Mouse (Mus musculus) liver, embryonic 13.5 days (tissue): ENCODE data around the gene Rimbp2. TPM values are rescaled to one million over a fixed set of nuclear protein-coding genes. Genes with fewer than 3 reads are reported as not detected.
"Not testable (repeated sequence)": the region's sequence is repeated elsewhere in the genome, so short reads cannot be mapped to it uniquely, and the experiment has no call there.

ENCODE experiments used
- ATAC-seq: fragments of 200-750 bp; cut with Nextera tagmentation; 2 replicates; pipeline ENCODE4 v1.8.0; 2017; ENCODE audit warnings: low read depth, mild to moderate bottlenecking, moderate number of reproducible peaks, moderate library complexity
- DNase-seq: peaks from one replicate; pipeline ENCODE4 v3.0.0; 2022
- H3K27ac ChIP-seq: fragments of 300-500 bp; sonication (generic); 2 replicates; pipeline ENCODE4 v1.5.1; 2015; ENCODE audit warnings: moderate library complexity, mild to moderate bottlenecking, inconsistent platforms
- H3K27me3 ChIP-seq: fragments of 300-500 bp; sonication (generic); 2 replicates; pipeline ENCODE4 v1.6.1; 2015; ENCODE audit warnings: mild to moderate bottlenecking, inconsistent platforms
- H3K36me3 ChIP-seq: fragments of 300-500 bp; sonication (generic); 2 replicates; pipeline ENCODE4 v1.6.1; 2015; ENCODE audit warnings: mild to moderate bottlenecking, inconsistent platforms
- H3K4me1 ChIP-seq: fragments of 300-500 bp; sonication (generic); replicated peaks from 2 replicates; pipeline ENCODE4 v1.6.1; 2015; ENCODE audit warnings: inconsistent platforms
- H3K4me2 ChIP-seq: fragments of 300-500 bp; sonication (generic); 2 replicates; pipeline ENCODE4 v1.6.1; 2015; ENCODE audit warnings: inconsistent platforms, mild to moderate bottlenecking, moderate library complexity
- H3K4me3 ChIP-seq: fragments of 300-500 bp; sonication (generic); replicated peaks from 2 replicates; pipeline ENCODE4 v1.5.1; 2015; ENCODE audit warnings: mild to moderate bottlenecking, inconsistent platforms
- H3K9ac ChIP-seq: fragments of 300-500 bp; sonication (generic); 2 replicates; pipeline ENCODE4 v1.6.1; 2015; ENCODE audit warnings: mild to moderate bottlenecking, inconsistent platforms
- H3K9me3 ChIP-seq: fragments of 300-500 bp; sonication (generic); replicated peaks from 2 replicates; pipeline ENCODE4 v1.6.1; 2016; ENCODE audit warnings: inconsistent platforms
- WGBS: fragments of 180-500 bp; shearing (Covaris S2); methylation state at CpG from one replicate; pipeline ENCODE4 v1.1.7; 2015; ENCODE audit not compliant: insufficient replicate concordance; 5-methylcytosine and 5-hydroxymethylcytosine counted together
- polyA plus RNA-seq: library from polyadenylated mRNA; unstranded; fragments of >200 nt; fragmentation: Nextera tagmentation; extraction: Ambion mirVana; gene quantifications from 2 replicates; pipeline ENCODE4 v1.2.1, GENCODE M21; 2015

Rimbp2 gene
- polyA plus RNA-seq, 1 experiment from 2014 or later: not detected

- H3K9ac ChIP-seq: no peak overlapping the region
- ATAC-seq: no peak
- H3K4me3 ChIP-seq: no peak overlapping the region
- no peak overlapping the region for H3K4me2 ChIP-seq
- DNase-seq: no peak
- H3K27ac ChIP-seq: no peak overlapping the region
- no peaks in the 10 kb centered on the region for H3K4me1 ChIP-seq
- WGBS: 33% methylated on average over 16 of the region's 17 CpGs
- no peaks in the 10 kb centered on the region for H3K27me3 ChIP-seq
- H3K36me3 ChIP-seq: no peaks in the 10 kb centered on the region
- H3K9me3 ChIP-seq: no peaks in the 10 kb centered on the region
Measured at GRCm38 (mm10) chr5:128739168-128739837, 214.0 kb downstream of the Rimbp2 start.

- Histone ChIP-seq H3K36me3 (no peaks in the 10 kb centered on the region), H3K27ac (no peak overlapping the region), H3K9ac (no peak overlapping the region), H3K4me3 (no peak overlapping the region), H3K4me1 (no peaks in the 10 kb centered on the region), H3K27me3 (no peaks in the 10 kb centered on the region), H3K4me2 (no peak overlapping the region), H3K9me3 (no peaks in the 10 kb centered on the region)
- no peak for DNase-seq
- no peak for ATAC-seq
- 55% methylated on average over 22 of the region's 22 CpGs for WGBS
Measured at GRCm38 (mm10) chr5:128735921-128736320, 217.4 kb downstream of the Rimbp2 start.

GRCm38 (mm10) chr5:128733955-128734354 is 219.3 kb downstream of the Rimbp2 start:
- Histone ChIP-seq H3K4me1 (no peaks in the 10 kb centered on the region), H3K9ac (no peak overlapping the region), H3K4me2 (no peak overlapping the region), H3K27me3 (no peaks in the 10 kb centered on the region), H3K9me3 (no peaks in the 10 kb centered on the region), H3K27ac (no peak overlapping the region), H3K4me3 (no peak overlapping the region), H3K36me3 (no peaks in the 10 kb centered on the region)
- no peak for DNase-seq
- ATAC-seq: no peak
- under 1% methylated on average over 6 of the region's 6 CpGs for WGBS

GRCm38 (mm10) chr5:128732416-128733014 is 220.8 kb downstream of the Rimbp2 start:
- H3K9me3 ChIP-seq: no peaks in the 10 kb centered on the region
- WGBS: 55% methylated on average over 11 of the region's 11 CpGs
- H3K27ac ChIP-seq: no peak overlapping the region
- no peaks in the 10 kb centered on the region for H3K4me1 ChIP-seq
- DNase-seq (no peak), ATAC-seq (no peak)
- no peaks in the 10 kb centered on the region for H3K27me3 ChIP-seq
- no peaks in the 10 kb centered on the region for H3K36me3 ChIP-seq
- no peak overlapping the region for H3K9ac ChIP-seq
- no peak overlapping the region for H3K4me3 ChIP-seq
- no peak overlapping the region for H3K4me2 ChIP-seq

GRCm38 (mm10) chr5:128730634-128731033 is 222.7 kb downstream of the Rimbp2 start:
- Histone ChIP-seq H3K27ac (no peak overlapping the region), H3K9ac (no peak overlapping the region), H3K36me3 (no peaks in the 10 kb centered on the region), H3K9me3 (no peaks in the 10 kb centered on the region), H3K4me2 (no peak overlapping the region), H3K4me1 (no peaks in the 10 kb centered on the region), H3K27me3 (no peaks in the 10 kb centered on the region), H3K4me3 (no peak overlapping the region)
- DNase-seq (no peak), ATAC-seq (no peak)
- 33% methylated on average over 5 of the region's 5 CpGs for WGBS

- no peak overlapping the region for H3K4me2 ChIP-seq
- H3K36me3 ChIP-seq: no peaks in the 10 kb centered on the region
- H3K4me3 ChIP-seq: no peak overlapping the region
- H3K27ac ChIP-seq: no peak overlapping the region
- DNase-seq (no peak), ATAC-seq (no peak)
- no peak overlapping the region for H3K9ac ChIP-seq
- WGBS: 55% methylated on average over 5 of the region's 5 CpGs
- no peaks in the 10 kb centered on the region for H3K9me3 ChIP-seq
- H3K27me3 ChIP-seq: no peaks in the 10 kb centered on the region
- H3K4me1 ChIP-seq: no peaks in the 10 kb centered on the region
Measured at GRCm38 (mm10) chr5:128729341-128729740, 223.9 kb downstream of the Rimbp2 start.

GRCm38 (mm10) chr5:128720461-128720860 is 232.8 kb downstream of the Rimbp2 start:
- H3K27me3 ChIP-seq, H3K4me1 ChIP-seq, H3K9me3 ChIP-seq, ATAC-seq, H3K9ac ChIP-seq, H3K36me3 ChIP-seq, H3K27ac ChIP-seq, DNase-seq, H3K4me2 ChIP-seq, H3K4me3 ChIP-seq: not testable (repeated sequence)
- WGBS: 73% methylated on average over 11 of the region's 11 CpGs

- ATAC-seq (no peak), DNase-seq (no peak)
- Histone ChIP-seq H3K27me3 (no peaks in the 10 kb centered on the region), H3K9ac (no peak overlapping the region), H3K27ac (no peak overlapping the region), H3K4me1 (no peaks in the 10 kb centered on the region), H3K4me3 (no peak overlapping the region), H3K36me3 (no peaks in the 10 kb centered on the region), H3K4me2 (no peak overlapping the region), H3K9me3 (peaks cover 11% of the 10 kb centered on the region; the same call in 1 of the 2 replicates)
- 33% methylated on average over 16 of the region's 16 CpGs for WGBS
Measured at GRCm38 (mm10) chr5:128715171-128715570, 238.1 kb downstream of the Rimbp2 start.

GRCm38 (mm10) chr5:128711847-128712246 is 241.4 kb downstream of the Rimbp2 start:
- Histone ChIP-seq H3K36me3 (no peaks in the 10 kb centered on the region), H3K27ac (no peak overlapping the region), H3K4me3 (no peak overlapping the region), H3K9ac (no peak overlapping the region), H3K9me3 (peaks cover 8% of the 10 kb centered on the region; the same call in 1 of the 2 replicates), H3K27me3 (no peaks in the 10 kb centered on the region), H3K4me2 (no peak overlapping the region), H3K4me1 (no peaks in the 10 kb centered on the region)
- ATAC-seq: no peak
- 65% methylated on average over 6 of the region's 6 CpGs for whole genome bisulfite sequencing
- DNase-seq: no peak

GRCm38 (mm10) chr5:128710596-128710995 is 242.7 kb downstream of the Rimbp2 start:
- DNase-seq (no peak), ATAC-seq (no peak)
- peaks cover 15% of the 10 kb centered on the region; the same call in 1 of the 2 replicates for H3K9me3 ChIP-seq
- H3K4me2 ChIP-seq: no peak overlapping the region
- H3K27ac ChIP-seq: no peak overlapping the region
- 24% methylated on average over 8 of the region's 8 CpGs for WGBS
- H3K9ac ChIP-seq: no peak overlapping the region
- no peak overlapping the region for H3K4me3 ChIP-seq
- no peaks in the 10 kb centered on the region for H3K27me3 ChIP-seq
- H3K4me1 ChIP-seq: no peaks in the 10 kb centered on the region
- H3K36me3 ChIP-seq: no peaks in the 10 kb centered on the region

GRCm38 (mm10) chr5:128708929-128709328 is 244.4 kb downstream of the Rimbp2 start:
- WGBS: 62% methylated on average over 5 of the region's 5 CpGs
- no peak overlapping the region for H3K4me2 ChIP-seq
- H3K9ac ChIP-seq: no peak overlapping the region
- no peaks in the 10 kb centered on the region for H3K4me1 ChIP-seq
- H3K9me3 ChIP-seq: peaks cover 18% of the 10 kb centered on the region; the same call in 1 of the 2 replicates
- no peak overlapping the region for H3K4me3 ChIP-seq
- no peaks in the 10 kb centered on the region for H3K27me3 ChIP-seq
- no peak for ATAC-seq
- H3K27ac ChIP-seq: no peak overlapping the region
- H3K36me3 ChIP-seq: no peaks in the 10 kb centered on the region
- no peak for DNase-seq
